Mouse (Mus musculus): ENCODE measurements at regions not wholly inside any gene's neighbourhood (a gene's known extent, or its start where the extent isn't known, plus 50 kb on each side); places are given as distances from the start of the nearest gene placed in this dataset.

DNA sequence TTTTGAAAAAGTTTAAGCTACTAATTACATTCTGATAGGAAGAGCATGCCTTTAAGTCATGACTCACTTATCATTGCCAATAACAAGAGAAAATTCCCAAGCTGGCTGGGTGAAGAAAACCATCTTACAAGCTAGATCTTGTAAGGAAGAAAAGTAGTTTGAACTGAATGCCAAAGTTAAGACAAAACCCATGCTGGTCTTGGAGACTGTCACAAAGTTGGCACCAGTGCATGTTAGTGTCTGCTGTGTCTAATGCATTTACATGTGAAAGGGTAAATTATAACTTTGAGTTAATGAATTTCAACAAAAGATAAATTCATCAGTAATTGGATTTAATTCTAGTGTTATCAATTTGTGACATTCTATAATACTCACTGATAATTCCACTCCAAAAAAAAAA is 533.6 kb upstream of the Fam241a start:
- intact Hi-C loops (cut with DNase I) = no loop called here

DNA sequence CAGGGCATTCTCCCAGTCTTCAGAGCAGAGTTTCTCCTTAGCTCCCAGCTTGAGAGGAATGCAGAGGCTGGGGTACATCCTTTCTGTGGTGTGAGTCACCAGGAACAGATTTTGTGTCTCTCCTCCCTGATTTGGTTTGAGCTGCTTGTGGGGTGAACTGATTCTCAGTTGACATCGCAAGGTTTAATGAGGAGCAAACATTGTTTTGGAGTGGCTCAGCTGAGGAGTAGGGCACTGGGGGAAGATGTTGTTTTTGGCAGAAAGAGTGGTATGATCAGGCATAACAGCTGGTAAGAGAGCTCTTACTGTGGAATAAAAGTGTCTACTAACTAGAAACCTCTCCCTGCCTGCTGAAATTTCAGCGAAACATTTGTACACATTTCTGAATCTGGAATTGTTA is 519.4 kb upstream of the Fam241a start:
- intact Hi-C loops (cut with DNase I) = no loop called here

DNA sequence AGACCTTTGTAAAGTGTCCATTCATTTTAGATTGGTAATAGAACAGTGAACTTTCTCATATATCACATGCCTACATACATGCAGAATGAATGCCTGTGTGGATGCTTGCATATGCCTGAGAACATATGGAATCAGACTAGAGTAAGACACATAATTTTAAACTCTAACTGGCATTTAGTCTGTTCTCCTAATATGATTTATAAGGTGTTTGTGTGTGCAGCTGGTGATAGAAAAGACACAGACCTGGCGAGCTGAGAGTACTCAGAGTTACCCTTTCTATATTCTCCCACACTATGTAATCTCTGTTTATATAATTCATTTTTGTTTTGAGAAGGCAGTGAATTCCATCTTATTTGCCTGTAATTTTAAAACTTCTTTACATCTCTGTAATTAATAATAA is 517.4 kb upstream of the Fam241a start:
- intact Hi-C loops (cut with DNase I) = no loop called here

DNA sequence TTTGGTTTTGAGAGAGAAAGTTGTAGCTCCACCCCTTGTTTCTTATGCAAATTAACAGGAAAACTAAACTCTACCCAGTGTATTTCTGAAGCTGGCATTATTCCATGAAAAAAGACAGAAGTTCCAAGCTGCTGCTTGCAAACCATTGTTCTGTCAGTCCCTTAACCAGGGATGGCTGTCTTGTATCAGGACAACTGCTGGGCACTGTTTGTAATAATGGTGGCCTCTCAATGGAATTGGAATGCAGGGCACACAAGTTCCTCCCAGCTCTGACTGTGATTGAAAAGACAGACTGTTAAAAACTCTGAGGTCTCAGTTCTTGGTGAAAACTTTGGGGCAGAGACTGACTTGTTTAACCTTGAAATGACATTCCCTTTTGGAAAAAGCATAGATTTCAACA is 516.0 kb upstream of the Fam241a start:
- intact Hi-C loops (cut with DNase I) = no loop called here

DNA sequence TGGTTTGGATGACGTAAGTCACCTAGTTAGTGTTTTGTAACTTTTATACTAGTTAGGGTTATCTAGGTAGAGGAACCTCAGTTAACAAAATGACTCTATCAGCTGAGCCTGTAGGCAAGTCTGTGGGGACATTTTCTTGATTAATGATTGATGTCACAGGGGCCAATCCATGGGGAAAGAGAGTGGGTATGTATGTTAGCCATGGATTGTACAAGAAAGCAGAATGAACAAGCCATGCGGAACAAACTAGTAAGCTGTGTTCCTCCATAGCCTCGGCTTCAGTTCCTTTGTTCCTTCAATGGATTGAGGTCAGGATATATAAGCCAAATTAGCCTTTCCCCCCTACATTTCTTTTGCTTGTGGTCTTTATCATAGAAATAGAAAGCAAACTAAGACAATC is 498.7 kb upstream of the Fam241a start:
- intact Hi-C loops (cut with DNase I) = no loop called here

DNA sequence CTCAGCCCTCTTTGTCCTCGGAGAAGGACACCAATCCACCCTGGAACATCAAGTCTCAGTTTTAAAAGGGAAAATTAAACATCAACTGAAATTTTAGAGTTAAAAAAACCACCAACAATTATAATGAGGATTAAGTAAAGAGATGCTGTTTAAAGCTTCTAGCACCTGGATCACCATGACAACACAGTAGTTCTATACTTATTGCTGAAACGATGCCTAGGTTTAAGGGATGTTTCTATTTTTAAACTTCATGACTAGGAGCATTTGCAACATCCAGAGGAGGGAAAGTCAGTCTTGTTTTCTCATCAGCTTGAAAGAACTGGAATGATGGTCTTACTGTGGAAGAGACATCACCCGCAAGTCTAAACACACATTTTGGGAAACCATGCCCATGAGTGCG is 484.5 kb upstream of the Fam241a start:
- intact Hi-C loops (cut with DNase I) = no loop called here

DNA sequence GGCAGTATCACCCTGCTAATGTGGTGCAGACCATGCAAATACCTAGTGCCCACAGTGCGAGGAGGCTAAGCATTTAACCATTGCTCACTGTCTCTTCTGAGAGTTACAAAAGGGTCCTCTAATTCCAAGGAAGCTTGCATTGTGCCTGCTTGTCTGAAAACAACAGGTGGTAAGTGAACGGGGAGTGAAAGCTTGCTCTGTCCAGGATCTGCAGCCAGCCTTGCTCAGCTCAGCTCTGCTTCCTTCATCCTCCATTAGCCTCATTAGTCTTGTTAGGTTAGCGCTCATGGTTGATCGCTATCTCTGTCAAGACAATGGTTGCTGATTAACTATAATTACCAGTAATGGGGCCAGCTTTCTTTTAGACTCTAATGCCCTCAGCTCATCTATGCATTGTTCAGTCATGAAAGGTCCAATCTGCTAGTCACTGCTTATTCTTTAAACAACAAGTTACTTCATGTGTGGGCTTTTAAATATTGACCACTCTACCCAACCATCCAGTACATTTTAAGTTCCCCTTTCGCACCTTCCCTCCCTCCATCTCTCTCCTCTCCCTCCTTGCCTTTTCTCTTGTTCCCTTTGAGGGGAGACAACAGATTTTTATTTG is 473.5 kb upstream of the Fam241a start:
- intact Hi-C loops (cut with DNase I) = no loop called here

DNA sequence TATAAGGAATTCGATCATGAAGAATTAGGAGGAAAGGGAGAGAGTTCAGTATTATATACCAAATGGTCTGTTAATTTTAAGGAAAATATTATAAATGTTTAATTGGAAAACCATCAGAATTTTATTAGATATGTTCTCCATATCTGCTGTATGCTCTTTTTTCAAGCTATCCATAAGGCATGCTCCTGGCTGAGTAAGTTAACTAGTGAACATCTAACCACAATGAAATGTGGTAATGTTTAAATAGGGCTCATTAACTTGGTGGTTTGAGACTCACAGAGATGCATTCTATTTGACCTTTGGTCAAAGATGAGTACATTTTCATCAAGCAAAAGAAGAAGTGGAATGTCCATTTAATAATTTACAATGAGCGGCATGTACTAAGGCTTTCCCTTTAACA is 466.2 kb upstream of the Fam241a start:
- intact Hi-C loops (cut with DNase I) = no loop called here

DNA sequence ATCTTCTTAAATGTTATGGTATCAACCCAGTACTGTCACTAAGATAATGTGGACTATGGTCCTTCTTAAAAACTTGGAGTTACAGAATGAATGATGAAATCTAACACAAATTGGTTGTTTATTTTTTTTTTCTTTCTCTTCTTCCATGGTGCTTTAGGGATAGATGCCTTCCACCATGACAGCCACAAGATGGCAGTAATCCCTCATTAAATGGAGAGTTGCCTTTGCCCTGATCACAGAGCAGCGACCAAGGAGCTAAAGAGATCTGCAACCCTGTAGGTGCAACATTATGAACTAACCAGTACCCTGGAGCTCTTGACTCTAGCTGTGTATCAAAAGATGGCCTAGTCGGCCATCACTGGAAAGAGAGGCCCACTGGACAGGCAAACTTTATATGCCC is 453.0 kb upstream of the Fam241a start:
- intact Hi-C loops (cut with DNase I) = loop anchor here (2.0 kb wide), 1 partner anchor 856 kb away; no protein-coding TSS in a partner anchor

DNA sequence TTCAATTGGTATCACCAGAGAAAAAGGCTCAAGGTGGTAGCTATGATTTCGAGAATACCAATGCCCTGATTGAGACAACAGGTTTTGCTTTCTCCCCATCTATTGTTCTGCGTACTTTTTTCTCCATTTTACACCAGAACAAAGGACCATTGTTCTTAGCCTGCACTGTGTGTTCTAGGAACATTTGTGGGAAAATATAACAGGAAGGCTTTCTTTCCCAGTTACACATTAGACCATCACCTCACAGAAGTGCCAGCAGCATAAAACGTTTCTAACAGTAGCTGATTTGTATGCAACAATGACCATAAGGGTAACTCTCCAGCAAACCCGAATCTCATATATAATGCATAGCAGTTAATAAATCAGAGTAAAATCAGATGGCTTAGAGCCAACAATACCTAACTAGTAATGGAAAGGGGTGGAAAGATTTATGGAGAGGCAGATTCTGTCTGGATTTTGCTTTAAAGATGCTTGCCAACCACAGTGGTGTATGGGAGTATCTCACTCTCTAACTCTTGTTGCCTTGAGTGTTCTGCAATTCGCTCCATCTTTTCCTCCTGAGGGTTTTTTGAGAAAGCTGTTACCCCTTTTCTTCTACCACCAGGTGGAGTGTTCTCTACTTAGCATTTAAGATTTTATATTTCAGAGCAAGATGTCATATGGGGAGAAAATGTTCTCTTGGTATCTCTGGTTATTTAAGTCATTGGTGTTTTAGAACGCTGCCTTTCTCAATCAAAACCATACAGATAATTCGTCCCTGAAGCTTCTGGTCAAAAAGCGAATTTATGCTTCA is 451.9 kb upstream of the Fam241a start:
- intact Hi-C loops (cut with DNase I) = loop anchor here (2.0 kb wide), 1 partner anchor 857 kb away; no protein-coding TSS in a partner anchor

DNA sequence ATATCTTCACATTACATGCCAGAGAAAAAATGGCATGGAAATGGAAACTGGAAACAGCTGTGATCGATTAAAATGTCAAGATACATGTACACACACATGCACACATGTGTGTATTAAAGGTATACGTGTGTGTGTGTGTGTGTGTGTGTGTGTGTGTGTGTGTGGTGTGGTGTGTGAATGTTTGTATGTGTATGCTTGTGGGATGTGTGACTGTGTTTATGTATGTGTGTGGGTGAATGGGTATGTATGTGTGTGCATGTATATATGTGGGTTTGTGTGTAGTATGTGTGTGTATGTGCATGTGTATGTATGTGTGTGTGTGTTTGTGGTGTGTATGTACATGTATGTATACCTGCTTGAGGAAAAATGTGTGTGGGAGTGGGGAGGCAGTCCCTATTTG is 441.4 kb upstream of the Fam241a start:
- intact Hi-C loops (cut with DNase I) = loop anchor here (5.0 kb wide), 4 partner anchors 130 to 335 kb away; no protein-coding TSS in a partner anchor

DNA sequence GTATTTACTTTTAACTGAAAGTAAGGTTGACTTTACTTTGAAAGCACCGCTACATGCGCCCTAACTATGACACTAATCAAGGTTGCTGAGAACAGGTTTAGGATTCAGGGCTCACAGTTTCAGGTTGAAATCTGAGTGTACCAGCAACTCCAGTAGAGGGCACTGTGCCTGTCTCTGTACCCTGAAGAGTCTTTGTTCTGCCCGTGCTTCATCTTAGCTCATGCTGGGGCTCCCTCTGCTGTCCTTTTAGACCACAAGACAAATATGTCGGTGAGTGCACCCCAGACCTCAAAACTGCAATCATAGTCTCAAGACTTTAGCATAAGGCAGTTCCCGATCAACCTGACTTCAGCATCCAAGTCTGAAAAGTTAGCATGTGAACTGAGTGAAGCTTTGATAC is 440.9 kb upstream of the Fam241a start:
- intact Hi-C loops (cut with DNase I) = loop anchor here (5.0 kb wide), 4 partner anchors 130 to 335 kb away; no protein-coding TSS in a partner anchor

DNA sequence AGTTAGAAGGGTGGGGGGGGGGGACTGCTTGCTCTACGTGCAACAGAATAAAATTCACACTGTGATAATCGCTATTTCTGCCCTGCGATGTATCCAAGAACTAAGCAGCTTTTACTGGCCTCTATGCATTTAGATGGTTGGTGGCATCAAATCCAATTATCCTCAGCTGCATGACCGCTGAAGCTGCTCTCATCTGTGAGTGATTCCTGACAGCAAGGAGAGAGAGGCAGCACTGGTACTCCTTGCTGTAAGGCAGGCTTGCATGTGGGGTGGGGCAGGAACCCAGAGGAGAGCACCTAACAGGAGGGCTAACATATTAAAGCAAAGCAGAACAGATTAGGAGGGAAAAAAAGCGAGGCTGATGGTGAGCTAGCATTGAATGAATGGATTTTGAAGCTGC is 431.6 kb upstream of the Fam241a start:
- intact Hi-C loops (cut with DNase I) = no loop called here

DNA sequence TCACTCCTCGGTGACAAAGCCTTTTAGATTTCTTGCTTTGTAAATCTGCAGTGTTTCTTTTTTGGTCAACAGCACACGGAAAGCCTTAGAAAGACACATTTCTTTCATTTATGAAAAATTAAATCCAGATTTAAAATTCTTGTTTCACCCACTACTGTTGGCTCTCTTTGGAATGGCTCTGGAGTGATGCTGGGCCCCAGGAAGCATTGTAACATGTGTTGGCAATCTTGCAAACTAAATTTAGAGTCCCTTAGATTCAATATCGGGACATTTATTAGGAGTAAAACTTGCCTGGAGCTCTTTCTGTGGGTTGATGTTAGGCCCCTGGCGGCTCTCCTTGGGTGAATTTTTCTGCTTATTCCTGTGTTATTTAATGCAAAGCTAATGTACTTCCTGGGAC is 405.2 kb upstream of the Fam241a start:
- intact Hi-C loops (cut with DNase I) = no loop called here

DNA sequence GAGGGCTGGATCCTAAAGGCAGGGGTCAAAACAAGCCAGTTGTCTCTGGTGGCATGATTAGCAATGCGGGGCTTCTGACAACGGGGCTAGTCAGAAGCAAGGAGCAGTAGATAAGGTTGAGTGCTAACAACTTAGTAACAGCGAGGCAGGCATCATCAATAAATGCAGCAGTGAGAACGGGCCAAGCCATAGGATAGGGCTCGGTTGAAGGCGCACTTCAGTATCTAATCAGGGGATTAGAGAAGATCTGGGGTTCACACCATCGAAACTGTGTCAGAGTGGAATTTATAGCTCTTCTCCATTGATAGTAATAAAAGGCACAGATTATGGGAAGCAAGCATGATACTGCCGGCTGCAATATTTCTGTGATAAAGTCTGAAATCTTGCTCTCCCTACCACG is 402.0 kb upstream of the Fam241a start:
- intact Hi-C loops (cut with DNase I) = no loop called here

DNA sequence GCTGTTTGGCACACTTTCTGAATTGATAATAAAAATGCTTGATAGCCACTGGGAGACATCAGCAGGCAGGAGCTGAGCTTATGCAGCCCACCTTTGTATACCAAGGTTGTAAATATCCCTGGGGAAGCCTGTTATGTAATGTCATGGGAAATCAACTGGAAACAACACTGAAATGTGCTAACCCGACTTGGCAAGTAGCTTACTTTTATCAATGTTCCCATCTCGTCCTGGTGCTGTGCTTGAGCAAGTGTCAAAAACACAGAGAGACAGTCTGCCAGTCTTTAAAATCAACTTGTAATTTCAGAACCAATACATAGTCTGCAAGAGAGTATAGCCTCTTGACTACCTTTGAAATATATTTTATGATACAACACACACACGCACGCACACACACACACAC is 391.7 kb upstream of the Fam241a start:
- intact Hi-C loops (cut with DNase I) = no loop called here

DNA sequence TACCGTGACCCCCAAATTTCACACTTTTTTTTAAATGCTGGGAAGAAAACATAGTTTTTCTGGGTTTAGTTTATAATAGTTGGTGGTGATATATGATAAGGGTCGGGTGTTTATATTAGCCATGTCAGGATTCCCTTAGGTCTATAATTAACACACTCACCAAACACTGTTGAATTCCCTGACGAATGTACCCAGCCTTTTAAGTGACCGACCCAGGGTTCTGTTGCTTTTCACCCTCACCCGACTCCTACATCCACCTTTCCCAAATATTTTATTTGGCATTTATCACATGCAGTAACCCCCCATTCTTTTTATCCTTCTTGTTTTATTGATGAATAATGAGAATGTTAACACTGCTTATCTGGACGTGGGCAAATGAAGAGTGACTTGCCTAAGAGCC is 389.1 kb upstream of the Fam241a start:
- intact Hi-C loops (cut with DNase I) = no loop called here

DNA sequence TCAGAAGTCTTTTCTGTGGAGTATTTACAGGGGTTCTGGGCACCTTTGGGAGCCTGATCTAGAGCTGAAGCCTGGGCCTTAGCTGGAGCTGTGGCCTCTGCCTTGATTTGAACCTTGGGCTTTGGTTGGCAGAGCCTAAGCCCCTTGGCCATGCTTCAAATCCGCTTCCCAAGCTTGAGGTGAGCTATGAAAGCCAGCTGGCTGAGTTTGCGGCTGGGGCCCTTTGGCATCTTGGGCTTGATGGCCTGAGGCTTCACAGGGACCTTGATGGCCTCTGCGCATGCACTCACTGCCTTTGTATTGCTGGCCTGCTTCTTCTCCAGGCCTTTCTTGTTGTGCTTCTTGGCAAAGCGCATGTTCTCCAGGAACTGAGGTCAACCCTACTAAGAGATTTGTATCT is 384.5 kb upstream of the Fam241a start:
- intact Hi-C loops (cut with DNase I) = no loop called here

DNA sequence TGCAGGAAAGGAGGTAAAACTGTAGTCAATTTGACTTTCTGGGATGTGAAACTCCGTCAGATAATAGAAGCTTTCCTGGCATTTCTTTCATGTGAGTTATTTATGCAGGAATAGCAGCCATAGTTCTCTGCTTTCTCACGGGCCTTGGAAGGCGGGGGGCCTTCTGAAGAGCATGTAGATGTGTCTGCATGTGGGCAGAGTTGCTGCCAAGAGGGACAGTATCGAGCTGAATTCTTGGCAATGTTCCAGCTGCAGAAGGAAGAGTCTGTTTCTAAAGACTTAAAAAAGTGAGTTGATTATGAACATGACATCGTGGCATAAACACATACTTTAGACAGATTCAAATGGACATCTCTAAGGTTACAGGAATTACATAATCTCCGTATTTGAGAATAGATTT is 374.5 kb upstream of the Fam241a start:
- intact Hi-C loops (cut with DNase I) = no loop called here

DNA sequence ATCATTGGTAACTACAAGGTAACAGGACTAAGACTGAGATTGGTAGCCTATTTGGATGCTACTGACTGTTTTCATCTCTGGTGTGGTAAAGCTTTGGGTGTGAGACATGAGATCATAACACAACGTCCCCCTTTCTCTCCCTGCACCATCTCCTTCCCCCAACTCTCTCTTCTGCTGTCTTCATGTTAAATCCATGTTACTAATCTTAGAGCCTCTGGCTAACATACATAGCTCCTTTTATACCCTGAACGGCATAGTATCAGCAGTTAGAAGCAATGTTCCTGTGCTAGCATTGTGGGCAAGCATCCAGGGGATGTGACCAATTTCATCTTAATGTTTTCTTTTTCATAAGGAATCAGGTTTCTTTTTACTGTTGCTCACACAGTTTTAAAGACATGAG is 365.1 kb upstream of the Fam241a start:
- intact Hi-C loops (cut with DNase I) = no loop called here

DNA sequence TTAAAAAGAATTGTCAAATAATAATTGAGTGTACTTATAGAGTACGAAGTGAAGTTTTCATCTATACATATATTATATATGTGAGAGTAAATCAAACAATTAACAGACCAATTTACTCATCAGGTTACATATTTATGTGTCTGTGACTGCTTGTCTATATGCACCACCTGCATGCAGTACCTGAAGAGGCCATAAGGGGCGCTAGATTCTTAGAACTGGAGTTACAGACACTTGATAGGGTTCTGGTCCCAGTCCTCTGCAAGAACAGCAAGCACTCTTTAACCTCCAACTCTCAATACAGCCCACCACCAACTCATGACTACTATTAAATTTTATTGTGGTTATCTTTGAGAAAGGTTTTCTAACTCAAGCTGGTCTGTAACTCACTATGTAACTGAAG is 351.7 kb upstream of the Fam241a start:
- intact Hi-C loops (cut with DNase I) = no loop called here

DNA sequence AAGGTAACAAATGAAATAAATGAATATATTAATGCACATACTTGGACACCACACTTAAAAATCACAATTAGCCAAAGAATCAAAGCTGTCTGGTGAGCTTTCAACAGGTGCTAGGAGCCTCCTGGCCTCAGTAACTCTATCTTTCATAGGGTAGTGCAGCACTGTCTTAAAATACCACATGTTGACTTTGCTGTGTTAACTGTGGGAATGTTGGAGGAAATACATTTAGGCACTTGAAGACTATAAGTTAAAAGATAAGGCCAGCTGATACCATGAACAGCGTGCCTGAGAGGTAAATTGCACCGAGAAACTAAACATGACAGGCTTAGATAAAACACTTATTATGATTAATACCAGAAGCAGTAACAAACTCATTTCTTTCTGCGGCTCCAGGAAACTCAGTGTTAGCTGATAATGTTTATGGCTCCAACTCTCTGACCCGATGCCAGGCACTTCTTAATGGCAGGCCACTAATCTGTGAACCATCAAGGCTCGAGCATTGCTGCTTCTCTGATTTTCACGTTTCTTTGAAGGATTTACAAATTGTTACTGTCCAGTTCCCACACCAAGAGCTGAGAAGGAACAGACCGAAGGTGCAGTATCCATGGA is 343.8 kb upstream of the Fam241a start:
- intact Hi-C loops (cut with DNase I) = no loop called here

DNA sequence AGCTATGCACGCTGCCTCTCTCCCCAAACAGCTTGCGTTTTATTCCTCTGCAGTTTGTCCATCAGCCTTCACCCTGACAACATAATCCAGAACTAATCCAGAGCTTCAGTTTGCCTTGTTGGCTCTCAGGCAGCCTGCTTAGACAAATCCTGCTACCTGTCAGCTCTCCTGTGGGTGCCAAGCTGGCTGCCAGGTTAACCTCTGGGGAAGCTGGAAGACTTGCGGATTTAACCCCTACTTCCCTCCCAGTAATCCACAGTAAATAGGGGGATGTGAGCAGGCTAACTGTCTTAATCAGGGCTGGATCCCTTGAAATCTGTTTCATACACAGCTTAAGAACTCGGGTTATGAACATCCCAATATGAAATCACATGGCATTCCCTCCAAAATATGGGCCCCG is 334.3 kb upstream of the Fam241a start:
- intact Hi-C loops (cut with DNase I) = no loop called here
